Mouse (Mus musculus) spleen, adult 2 months (tissue): Measurements from ENCODE around the gene Tspan3. TPM values are rescaled to one million over a fixed set of nuclear protein-coding genes. Genes with fewer than 3 reads are reported as not detected.

Experiments
- DNase-seq, 2 experiments: peaks; one replicate each; pipeline versions ENCODE4 v3.0.0 to v3.0.0-alpha.2; 2012 to 2021; ENCODE audit warnings: low spot score in 2 of 2, low read depth in 1 of 2
- H3K27ac ChIP-seq: fragments of 200-500 bp; 2 replicates; pipeline ENCODE4 v1.5.1; 2012; ENCODE audit warnings: low read length, inconsistent platforms; ENCODE audit not compliant: insufficient read depth
- H3K27me3 ChIP-seq: fragments of 200-500 bp; 2 replicates; pipeline ENCODE4 v1.6.1; 2012; ENCODE audit warnings: mild to moderate bottlenecking, moderate library complexity, low read length, inconsistent platforms; ENCODE audit not compliant: control insufficient read depth, insufficient read depth
- H3K36me3 ChIP-seq: fragments of 200-500 bp; 2 replicates; pipeline ENCODE4 v1.6.1; 2012; ENCODE audit warnings: mild to moderate bottlenecking, low read length, inconsistent platforms; ENCODE audit not compliant: control insufficient read depth, insufficient read depth
- H3K4me1 ChIP-seq: fragments of 200-500 bp; 2 replicates; pipeline ENCODE4 v1.6.1; 2011; ENCODE audit warnings: inconsistent platforms; ENCODE audit not compliant: control insufficient read depth, insufficient read depth, insufficient read length
- H3K4me3 ChIP-seq: fragments of 200-500 bp; 2 replicates; pipeline ENCODE4 v1.5.1; 2011; ENCODE audit warnings: mild to moderate bottlenecking, inconsistent platforms; ENCODE audit not compliant: insufficient read depth, insufficient read length; ENCODE audit errors: extremely low read depth
- CTCF ChIP-seq: fragments of 200-500 bp; IDR thresholded peaks from 2 replicates; pipeline ENCODE4 v1.5.1; 2011; ENCODE audit warnings: mild to moderate bottlenecking, inconsistent platforms; ENCODE audit not compliant: insufficient read depth, insufficient read length, insufficient replicate concordance; ENCODE audit errors: extremely low read depth
- POLR2A ChIP-seq: fragments of 200-500 bp; IDR thresholded peaks from 2 replicates; pipeline ENCODE4 v1.6.1; 2011; ENCODE audit warnings: low read depth, low read length, inconsistent platforms
- WGBS: fragments of 180-500 bp; shearing (Covaris S2); methylation state at CpG from one replicate; pipeline ENCODE4 v1.1.7; 2018; 5-methylcytosine and 5-hydroxymethylcytosine counted together
- polyA plus RNA-seq: library from polyadenylated mRNA; depleted of rRNA; stranded (reverse); fragments of >200 nt; gene quantifications from 2 replicates; pipeline ENCODE4 v1.2.3, GENCODE M21; 2012

Gene Tspan3
- polyA plus RNA-seq, 1 experiment, result 55.6 TPM

DNA sequence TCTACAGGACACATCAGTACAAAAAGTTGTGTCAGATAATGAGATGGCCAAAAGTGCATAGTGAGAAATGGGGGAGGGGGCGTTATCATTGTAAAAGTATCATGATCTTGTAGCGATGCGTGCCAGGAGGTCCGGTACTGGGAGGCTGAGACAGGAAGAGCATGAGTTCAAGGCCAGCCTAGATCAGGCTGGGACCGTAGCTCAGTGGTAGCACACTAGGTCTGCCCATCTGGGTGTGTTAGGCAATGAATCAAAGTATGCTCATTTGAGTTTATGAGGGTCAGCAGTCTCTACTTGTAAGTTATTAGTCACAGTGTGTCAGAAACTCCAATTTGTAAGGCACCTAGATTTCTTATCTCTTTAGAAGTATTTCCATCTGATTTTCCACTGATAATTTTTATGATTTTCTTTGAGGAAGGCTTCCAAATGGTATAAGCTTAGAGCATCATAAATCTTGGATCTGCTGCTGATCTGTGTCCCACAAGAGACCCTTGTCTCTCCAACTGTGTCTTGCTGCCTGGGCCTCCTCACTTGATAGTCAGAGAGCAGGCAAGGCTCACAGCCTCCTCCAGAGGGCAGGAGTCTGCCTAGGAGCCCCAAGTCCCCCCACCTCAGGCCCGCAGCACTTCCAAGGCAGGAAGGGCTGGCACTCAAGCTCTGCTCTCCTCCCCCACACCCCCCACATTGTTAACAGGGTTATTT is 14.3 kb upstream of the Tspan3 start:
- Histone ChIP-seq H3K27me3 (no peaks in the 10 kb centered on the region), H3K27ac (no peak overlapping the region), H3K4me1 (no peaks in the 10 kb centered on the region), H3K36me3 (no peaks in the 10 kb centered on the region), H3K4me3 (no peak overlapping the region)
- DNase-seq, result no peak
- 79% methylated on average over 6 of the region's 6 CpGs for WGBS
- TF ChIP-seq POLR2A, result no peak
- TF ChIP-seq CTCF, result peak; percentile 8; the same call in 1 of the 2 replicates

DNA sequence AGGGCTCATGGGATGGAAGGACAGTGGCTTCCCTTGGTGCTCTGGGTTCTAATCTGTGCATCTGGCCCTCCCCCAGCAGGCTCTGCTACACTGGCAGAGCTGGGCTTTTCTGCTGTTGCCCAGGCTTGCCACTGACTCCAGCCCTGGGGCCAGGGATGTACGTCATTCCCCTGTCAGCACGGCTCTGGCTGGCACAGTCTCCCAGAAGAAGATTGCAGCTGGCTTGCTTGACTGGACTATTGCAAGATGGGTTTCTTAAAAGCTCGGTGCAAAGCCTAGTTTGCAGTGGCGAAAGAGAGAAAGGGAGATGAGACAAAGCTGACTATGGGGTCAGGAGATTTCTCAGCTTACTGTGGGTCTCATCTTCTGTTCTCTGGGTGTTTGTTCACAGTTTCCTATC is 12.1 kb upstream of the Tspan3 start:
- Histone ChIP-seq H3K27ac (no peak overlapping the region), H3K36me3 (no peaks in the 10 kb centered on the region), H3K4me1 (no peaks in the 10 kb centered on the region), H3K27me3 (no peaks in the 10 kb centered on the region), H3K4me3 (no peak overlapping the region)
- TF ChIP-seq POLR2A, result no peak
- no peak for TF ChIP-seq CTCF
- WGBS, result 96% methylated on average over 4 of the region's 4 CpGs
- DNase-seq, result no peak

DNA sequence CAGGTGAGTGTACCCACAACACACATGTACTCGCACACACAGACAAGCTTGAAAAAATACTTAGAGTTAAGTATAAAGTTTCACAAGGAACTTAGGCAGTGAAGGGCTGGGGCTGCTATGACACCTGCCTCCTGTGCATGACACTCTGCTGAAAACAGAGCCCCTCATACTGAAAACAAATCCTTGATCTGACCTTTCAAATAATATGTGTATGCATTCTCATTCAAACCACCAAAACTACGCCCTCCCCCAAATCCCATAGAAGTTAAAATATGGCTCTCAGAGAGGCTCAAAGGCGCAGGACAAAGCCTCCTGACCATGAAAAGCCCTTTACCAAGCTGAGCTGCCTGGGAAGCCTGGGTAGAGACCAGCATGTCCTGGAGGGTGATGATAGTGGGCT is 10.0 kb upstream of the Tspan3 start:
- no peak for DNase-seq
- Histone ChIP-seq H3K36me3 (no peaks in the 10 kb centered on the region), H3K27ac (no peak overlapping the region), H3K27me3 (no peaks in the 10 kb centered on the region), H3K4me3 (no peak overlapping the region), H3K4me1 (no peaks in the 10 kb centered on the region)
- TF ChIP-seq CTCF, result no peak
- TF ChIP-seq POLR2A, result no peak
- WGBS, result 87% methylated on average over 3 of the region's 3 CpGs

DNA sequence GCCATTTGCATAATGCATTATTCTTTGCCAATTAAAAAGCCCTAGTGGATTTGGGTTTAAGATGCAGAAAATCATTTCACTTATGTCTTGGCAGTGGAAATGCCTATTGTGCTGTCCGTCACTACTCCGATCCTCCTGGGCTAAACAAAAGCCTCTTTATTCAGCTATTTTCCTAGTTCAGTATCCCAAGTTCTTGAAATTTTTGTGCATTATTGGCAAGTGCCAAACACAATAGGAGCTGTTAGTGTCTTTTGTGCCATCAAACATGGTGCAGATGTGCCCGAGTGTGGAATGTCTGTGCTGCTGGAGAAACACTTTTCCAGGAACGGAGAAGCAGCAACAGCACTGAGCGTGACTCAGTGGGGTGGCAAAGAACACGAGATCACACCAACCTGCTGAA is 2.4 kb upstream of the Tspan3 start:
- 92% methylated on average over 6 of the region's 6 CpGs for whole genome bisulfite sequencing
- TF ChIP-seq POLR2A (no peak), CTCF (no peak)

DNA sequence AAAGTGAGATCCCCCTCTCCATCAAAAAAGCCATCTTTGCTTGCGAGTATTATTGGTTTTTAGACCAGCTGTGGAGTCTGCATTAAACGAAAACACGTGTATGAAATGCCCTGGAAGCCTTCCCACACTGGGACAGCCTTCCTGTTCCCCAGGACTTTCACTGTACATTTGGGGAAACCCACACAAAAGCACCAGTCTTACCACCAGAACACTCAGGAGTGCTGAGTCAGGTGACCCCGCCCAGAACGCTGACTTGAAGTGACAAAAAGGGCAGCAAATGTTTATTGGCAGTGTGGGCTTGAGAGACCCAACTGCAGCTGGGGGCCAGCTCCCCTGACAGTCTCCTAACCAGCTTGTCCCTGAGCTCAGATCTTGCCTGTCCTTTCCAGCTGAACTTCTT is 884 bp upstream of the Tspan3 start:
- no peak for DNase-seq
- WGBS, result 23% methylated on average over 5 of the region's 5 CpGs

More for the DNA sequence above, 2.4 kb upstream of the Tspan3 start:
- H3K4me3 ChIP-seq, result no peak overlapping the region
- no peaks in the 10 kb centered on the region for H3K27me3 ChIP-seq
- no peak for DNase-seq
- H3K27ac ChIP-seq, result no peak overlapping the region
- H3K36me3 ChIP-seq, result no peaks in the 10 kb centered on the region
- H3K4me1 ChIP-seq, result no peaks in the 10 kb centered on the region

DNA sequence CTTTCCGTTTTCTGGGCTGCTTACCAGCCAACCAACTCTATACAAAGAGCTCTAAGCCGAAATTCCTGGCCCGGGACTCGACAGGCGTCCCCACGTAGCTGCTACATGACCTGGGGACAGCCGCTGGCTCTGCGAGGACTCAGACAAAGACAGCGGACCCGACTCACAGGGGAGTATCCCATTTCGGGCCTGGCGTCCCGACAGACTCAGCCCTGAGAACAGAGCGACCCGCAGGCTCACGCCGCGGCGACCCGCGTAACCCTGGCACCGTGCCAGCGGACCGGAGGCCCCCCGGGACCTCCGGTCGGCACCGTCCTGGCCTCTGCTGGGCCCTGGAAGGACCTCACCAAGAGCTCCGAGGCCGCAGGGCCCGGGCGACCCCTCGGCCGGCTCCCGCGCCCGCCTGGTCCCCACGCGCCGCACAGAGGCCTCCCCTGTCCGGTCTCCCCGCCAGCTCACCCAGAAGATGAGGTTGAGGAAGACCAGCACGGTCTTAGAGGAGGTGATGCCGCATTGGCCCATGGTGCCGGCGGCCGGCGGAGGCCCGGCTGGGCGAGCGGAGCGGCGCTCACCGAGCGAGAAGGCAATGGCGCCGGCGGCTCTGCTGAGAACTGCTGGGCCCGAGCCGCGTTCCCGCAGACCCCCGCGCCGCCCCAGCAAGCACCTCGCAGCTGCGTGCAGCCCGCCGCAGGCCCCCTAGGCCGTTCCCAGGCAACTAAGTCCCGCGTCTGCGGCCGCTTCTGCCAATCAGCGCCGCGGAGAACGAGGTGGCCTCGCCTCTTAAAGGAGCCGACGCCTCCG is 4.7 kb downstream of the Tspan3 start:
- WGBS, result under 1% methylated on average over 82 of the region's 82 CpGs
- H3K4me1 ChIP-seq, result no peaks in the 10 kb centered on the region
- H3K36me3 ChIP-seq, result no peaks in the 10 kb centered on the region
- TF ChIP-seq CTCF, result no peak
- TF ChIP-seq POLR2A, result no peak
- DNase-seq, result peak; percentile 46 to 77
- no peaks in the 10 kb centered on the region for H3K27me3 ChIP-seq
- peak overlapping the region; percentile 79 for H3K4me3 ChIP-seq
- H3K27ac ChIP-seq, result peak overlapping the region; percentile 17; the same call in 1 of the 2 replicates

More for the DNA sequence above, 884 bp upstream of the Tspan3 start:
- H3K4me1 ChIP-seq, result no peaks in the 10 kb centered on the region
- TF ChIP-seq CTCF (no peak), POLR2A (no peak)
- H3K36me3 ChIP-seq, result no peaks in the 10 kb centered on the region
- no peak overlapping the region for H3K4me3 ChIP-seq
- no peaks in the 10 kb centered on the region for H3K27me3 ChIP-seq
- no peak overlapping the region for H3K27ac ChIP-seq

DNA sequence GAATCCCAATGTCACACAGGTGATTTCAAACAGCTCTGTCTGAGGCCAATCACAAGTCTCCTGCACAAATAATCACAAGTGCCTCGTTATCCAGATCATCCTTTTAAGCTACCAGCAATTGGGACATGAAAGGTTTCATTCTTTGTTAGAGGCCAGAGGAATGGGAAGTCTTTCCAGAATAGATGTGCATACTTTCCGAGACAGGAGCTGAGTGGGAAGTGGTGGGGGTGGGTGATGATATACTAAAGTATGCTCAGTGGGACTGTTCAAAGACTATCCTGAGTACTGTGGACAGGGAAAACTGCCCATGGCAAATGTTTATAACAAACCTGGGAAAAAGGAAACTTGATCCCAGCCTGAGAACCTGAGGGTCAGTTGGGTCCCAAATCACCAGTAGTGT is 5.8 kb downstream of the Tspan3 start:
- TF ChIP-seq POLR2A (no peak), CTCF (no peak)
- Histone ChIP-seq H3K27me3 (no peaks in the 10 kb centered on the region), H3K4me3 (no peak overlapping the region), H3K4me1 (no peaks in the 10 kb centered on the region), H3K27ac (no peak overlapping the region), H3K36me3 (no peaks in the 10 kb centered on the region)
- no peak for DNase-seq
- WGBS, result 79% methylated on average over 2 of the region's 2 CpGs
